Mouse (Mus musculus): ENCODE results near the gene Tnnc1.

Gene Tnnc1

GRCm38 (mm10) chr14:31208084-31208483 lies at the start of gene Tnnc1:
Gene Tnnc1, plus strand, starts transcription at chr14:31208312.
- no peak for DNase-seq (ENCODE audit: low spot score)

- no peak for DNase-seq (ENCODE audit: low spot score)
Measured at GRCm38 (mm10) chr14:31160196-31161150, 47.6 kb upstream of the Tnnc1 start.

GRCm38 (mm10) chr14:31161191-31161590 lies 46.9 kb upstream of the Tnnc1 start:
- no peak for DNase-seq (ENCODE audit: low spot score)

- no peak for DNase-seq (ENCODE audit: low spot score)
Measured at GRCm38 (mm10) chr14:31161638-31162037, 46.5 kb upstream of the Tnnc1 start.

GRCm38 (mm10) chr14:31164067-31164466 lies 44.0 kb upstream of the Tnnc1 start:
- DNase-seq (ENCODE audit: low spot score): no peak

- DNase-seq (ENCODE audit: low spot score): no peak
Measured at GRCm38 (mm10) chr14:31165010-31165409, 43.1 kb upstream of the Tnnc1 start.

GRCm38 (mm10) chr14:31165458-31165857 lies 42.7 kb upstream of the Tnnc1 start:
- DNase-seq (ENCODE audit: low spot score): no peak

- no peak for DNase-seq (ENCODE audit: low spot score)
Measured at GRCm38 (mm10) chr14:31165991-31166630, 42.0 kb upstream of the Tnnc1 start.

- DNase-seq (ENCODE audit: low spot score): no peak
Measured at GRCm38 (mm10) chr14:31166827-31167226, 41.3 kb upstream of the Tnnc1 start.

GRCm38 (mm10) chr14:31168425-31168824 lies 39.7 kb upstream of the Tnnc1 start, which contains the start of gene Stab1:
Gene Stab1, minus strand, starts transcription at chr14:31168641.
- DNase-seq (ENCODE audit: low spot score): no peak

- DNase-seq (ENCODE audit: low spot score): no peak
Measured at GRCm38 (mm10) chr14:31169508-31169907, 38.6 kb upstream of the Tnnc1 start.

- DNase-seq (ENCODE audit: low spot score): no peak
Measured at GRCm38 (mm10) chr14:31170963-31171362, 37.1 kb upstream of the Tnnc1 start.

GRCm38 (mm10) chr14:31171386-31171785 lies 36.7 kb upstream of the Tnnc1 start:
- no peak for DNase-seq (ENCODE audit: low spot score)

GRCm38 (mm10) chr14:31171821-31172220 lies 36.3 kb upstream of the Tnnc1 start:
- DNase-seq (ENCODE audit: low spot score): no peak

- no peak for DNase-seq (ENCODE audit: low spot score)
Measured at GRCm38 (mm10) chr14:31172781-31173455, 35.2 kb upstream of the Tnnc1 start.

- no peak for DNase-seq (ENCODE audit: low spot score)
Measured at GRCm38 (mm10) chr14:31173537-31173936, 34.6 kb upstream of the Tnnc1 start.

GRCm38 (mm10) chr14:31177287-31177686 lies 30.8 kb upstream of the Tnnc1 start:
- DNase-seq (ENCODE audit: low spot score): no peak

GRCm38 (mm10) chr14:31177715-31178114 lies 30.4 kb upstream of the Tnnc1 start:
- no peak for DNase-seq (ENCODE audit: low spot score)

GRCm38 (mm10) chr14:31179677-31180365 lies 28.3 kb upstream of the Tnnc1 start:
- DNase-seq (ENCODE audit: low spot score): no peak

GRCm38 (mm10) chr14:31181512-31181911 lies 26.6 kb upstream of the Tnnc1 start:
- DNase-seq (ENCODE audit: low spot score): no peak

- no peak for DNase-seq (ENCODE audit: low spot score)
Measured at GRCm38 (mm10) chr14:31182786-31183290, 25.3 kb upstream of the Tnnc1 start.

- DNase-seq (ENCODE audit: low spot score): no peak
Measured at GRCm38 (mm10) chr14:31183541-31183940, 24.6 kb upstream of the Tnnc1 start.
